Mouse (Mus musculus) intestine, embryonic 16.5 days (tissue): ENCODE measurements around the gene Dab1. TPM values are rescaled to one million over a fixed set of nuclear protein-coding genes. Genes with fewer than 3 reads are reported as not detected.

ENCODE experiments used
- ATAC-seq: fragments of 200-750 bp; cut with Nextera tagmentation; 2 replicates; pipeline ENCODE4 v1.8.0; 2017; ENCODE audit warnings: moderate TSS enrichment, moderate library complexity
- H3K27ac ChIP-seq: fragments of 300-500 bp; sonication (generic); 2 replicates; pipeline ENCODE4 v1.5.1; 2014; ENCODE audit warnings: mild to moderate bottlenecking, low read length
- H3K27me3 ChIP-seq: fragments of 300-500 bp; sonication (generic); replicated peaks from 2 replicates; pipeline ENCODE4 v1.6.1; 2014; ENCODE audit warnings: low read length, control low read depth, mixed read lengths; ENCODE audit not compliant: control insufficient read depth, insufficient read depth
- H3K36me3 ChIP-seq: fragments of 300-500 bp; sonication (generic); 2 replicates; pipeline ENCODE4 v1.6.1; 2014; ENCODE audit warnings: low read length, control low read depth; ENCODE audit not compliant: control insufficient read depth, insufficient read depth
- H3K4me1 ChIP-seq: fragments of 300-500 bp; sonication (generic); 2 replicates; pipeline ENCODE4 v1.6.1; 2014; ENCODE audit warnings: low read length, control low read depth, mixed read lengths; ENCODE audit not compliant: control insufficient read depth, insufficient read depth
- H3K4me2 ChIP-seq: fragments of 300-500 bp; sonication (generic); 2 replicates; pipeline ENCODE4 v1.6.1; 2014; ENCODE audit warnings: low read depth, low read length, control low read depth
- H3K4me3 ChIP-seq: fragments of 300-500 bp; sonication (generic); 2 replicates; pipeline ENCODE4 v1.5.1; 2014; ENCODE audit warnings: mild to moderate bottlenecking, low read length
- H3K9ac ChIP-seq: fragments of 300-500 bp; sonication (generic); 2 replicates; pipeline ENCODE4 v1.6.1; 2014; ENCODE audit warnings: low read depth, low read length
- H3K9me3 ChIP-seq: fragments of 300-500 bp; sonication (generic); 2 replicates; pipeline ENCODE4 v1.6.1; 2016; ENCODE audit warnings: low read length, control low read depth; ENCODE audit not compliant: control insufficient read depth
- WGBS: fragments of 180-500 bp; shearing (Covaris S2); extraction: QIAGEN DNeasy Blood & Tissue Kit; methylation state at CpG from one replicate; pipeline ENCODE4 v1.1.7; 2014; 5-methylcytosine and 5-hydroxymethylcytosine counted together
- polyA plus RNA-seq: library from polyadenylated mRNA; unstranded; fragments of >200 nt; fragmentation: Nextera tagmentation; extraction: Ambion mirVana; gene quantifications from 2 replicates; pipeline ENCODE4 v1.2.1, GENCODE M21; 2015

The Dab1 gene
- polyA plus RNA-seq, 1 experiment from 2014 or later: 54.5 TPM

- Histone ChIP-seq H3K4me1 (peaks cover 12% of the 10 kb centered on the region), H3K27ac (no peak overlapping the region), H3K4me2 (peak overlapping the region; percentile 31), H3K27me3 (no peaks in the 10 kb centered on the region), H3K36me3 (no peaks in the 10 kb centered on the region), H3K4me3 (no peak overlapping the region), H3K9me3 (no peaks in the 10 kb centered on the region), H3K9ac (no peak overlapping the region)
- peak; percentile 82 for ATAC-seq
- WGBS: 81% methylated on average over 1 of the region's 1 CpGs
Measured at GRCm38 (mm10) chr4:104465594-104465993, 846.4 kb downstream of the Dab1 start.

- Histone ChIP-seq H3K4me3 (no peak overlapping the region), H3K4me2 (no peak overlapping the region), H3K36me3 (no peaks in the 10 kb centered on the region), H3K9ac (no peak overlapping the region), H3K27me3 (no peaks in the 10 kb centered on the region), H3K27ac (no peak overlapping the region), H3K9me3 (no peaks in the 10 kb centered on the region), H3K4me1 (peaks cover 3% of the 10 kb centered on the region; the same call in 1 of the 2 replicates)
- 72% methylated on average over 3 of the region's 3 CpGs for WGBS
- no peak for ATAC-seq
Measured at GRCm38 (mm10) chr4:104468666-104469065, 849.5 kb downstream of the Dab1 start.

GRCm38 (mm10) chr4:104472915-104473314 is 853.8 kb downstream of the Dab1 start:
- Histone ChIP-seq H3K4me1 (no peaks in the 10 kb centered on the region), H3K27ac (no peak overlapping the region), H3K4me2 (no peak overlapping the region), H3K27me3 (no peaks in the 10 kb centered on the region), H3K4me3 (no peak overlapping the region), H3K9me3 (no peaks in the 10 kb centered on the region), H3K9ac (no peak overlapping the region), H3K36me3 (no peaks in the 10 kb centered on the region)
- peak; percentile 50; the same call in 1 of the 2 replicates for ATAC-seq
- 74% methylated on average over 4 of the region's 4 CpGs for WGBS

GRCm38 (mm10) chr4:104476841-104477240 is 857.7 kb downstream of the Dab1 start:
- H3K36me3 ChIP-seq: no peaks in the 10 kb centered on the region
- H3K27me3 ChIP-seq: no peaks in the 10 kb centered on the region
- no peak overlapping the region for H3K4me2 ChIP-seq
- no peak overlapping the region for H3K27ac ChIP-seq
- no peak overlapping the region for H3K4me3 ChIP-seq
- H3K9me3 ChIP-seq: no peaks in the 10 kb centered on the region
- ATAC-seq: no peak
- no peak overlapping the region for H3K9ac ChIP-seq
- 85% methylated on average over 7 of the region's 7 CpGs for WGBS
- no peaks in the 10 kb centered on the region for H3K4me1 ChIP-seq

GRCm38 (mm10) chr4:104483948-104484347 is 864.8 kb downstream of the Dab1 start:
- H3K27ac ChIP-seq: no peak overlapping the region
- H3K36me3 ChIP-seq: no peaks in the 10 kb centered on the region
- no peak overlapping the region for H3K9ac ChIP-seq
- no peaks in the 10 kb centered on the region for H3K9me3 ChIP-seq
- ATAC-seq: 0 out of 2 replicates have a peak, but pooled peaks have one; percentile 31
- H3K27me3 ChIP-seq: no peaks in the 10 kb centered on the region
- H3K4me3 ChIP-seq: no peak overlapping the region
- no peak overlapping the region for H3K4me2 ChIP-seq
- 100% methylated on average over 1 of the region's 1 CpGs for WGBS
- H3K4me1 ChIP-seq: no peaks in the 10 kb centered on the region

- Histone ChIP-seq H3K27me3 (no peaks in the 10 kb centered on the region), H3K9ac (no peak overlapping the region), H3K36me3 (no peaks in the 10 kb centered on the region), H3K27ac (no peak overlapping the region), H3K4me2 (no peak overlapping the region), H3K9me3 (no peaks in the 10 kb centered on the region), H3K4me3 (no peak overlapping the region), H3K4me1 (peaks cover 11% of the 10 kb centered on the region; the same call in 1 of the 2 replicates)
- 81% methylated on average over 1 of the region's 1 CpGs for WGBS
- ATAC-seq: 0 out of 2 replicates have a peak, but pooled peaks have one; percentile 4
Measured at GRCm38 (mm10) chr4:104497221-104497620, 878.1 kb downstream of the Dab1 start.

- Histone ChIP-seq H3K36me3 (no peaks in the 10 kb centered on the region), H3K27me3 (no peaks in the 10 kb centered on the region), H3K9ac (no peak overlapping the region), H3K4me2 (no peak overlapping the region), H3K27ac (no peak overlapping the region), H3K4me3 (no peak overlapping the region), H3K9me3 (no peaks in the 10 kb centered on the region), H3K4me1 (peaks cover 11% of the 10 kb centered on the region; the same call in 1 of the 2 replicates)
- WGBS: 87% methylated on average over 2 of the region's 2 CpGs
- no peak for ATAC-seq
Measured at GRCm38 (mm10) chr4:104500112-104500511, 881.0 kb downstream of the Dab1 start.

- Histone ChIP-seq H3K27me3 (no peaks in the 10 kb centered on the region), H3K9ac (no peak overlapping the region; the same call in 1 of the 2 replicates), H3K4me3 (no peak overlapping the region), H3K36me3 (no peaks in the 10 kb centered on the region), H3K27ac (no peak overlapping the region; the same call in 1 of the 2 replicates), H3K4me2 (no peak overlapping the region), H3K9me3 (no peaks in the 10 kb centered on the region), H3K4me1 (peaks cover 11% of the 10 kb centered on the region; the same call in 1 of the 2 replicates)
- 36% methylated on average over 4 of the region's 4 CpGs for WGBS
- peak; percentile 74 for ATAC-seq
Measured at GRCm38 (mm10) chr4:104500646-104501045, 881.5 kb downstream of the Dab1 start.

GRCm38 (mm10) chr4:104501245-104501644 is 882.1 kb downstream of the Dab1 start:
- H3K9ac ChIP-seq: no peak overlapping the region
- no peaks in the 10 kb centered on the region for H3K27me3 ChIP-seq
- no peak overlapping the region for H3K4me3 ChIP-seq
- H3K4me2 ChIP-seq: no peak overlapping the region
- no peaks in the 10 kb centered on the region for H3K36me3 ChIP-seq
- H3K27ac ChIP-seq: no peak overlapping the region
- WGBS: 71% methylated on average over 4 of the region's 4 CpGs
- H3K9me3 ChIP-seq: no peaks in the 10 kb centered on the region
- peaks cover 11% of the 10 kb centered on the region; the same call in 1 of the 2 replicates for H3K4me1 ChIP-seq
- ATAC-seq: no peak

- Histone ChIP-seq H3K9ac (no peak overlapping the region), H3K27me3 (no peaks in the 10 kb centered on the region), H3K9me3 (no peaks in the 10 kb centered on the region), H3K36me3 (no peaks in the 10 kb centered on the region), H3K4me3 (no peak overlapping the region), H3K27ac (no peak overlapping the region), H3K4me1 (peaks cover 17% of the 10 kb centered on the region), H3K4me2 (no peak overlapping the region)
- ATAC-seq: no peak
Measured at GRCm38 (mm10) chr4:104504916-104505315, 885.8 kb downstream of the Dab1 start.
